Mouse (Mus musculus) NIH3T3 (cell line): ENCODE data around the gene Cdiptos.

Experiments used
- DNase-seq: peaks from one replicate; pipeline ENCODE4 v3.0.0-alpha.2; 2012; ENCODE audit warnings: low read depth

Gene Cdiptos

GRCm38 (mm10) chr7:127014320-127014719, 38.4 kb upstream of the Cdiptos start, which contains the start of gene Mvp:
Gene Mvp, minus strand, starts transcription at chr7:127014621.
- peak; percentile 86 for DNase-seq

- no peak for DNase-seq
Measured at GRCm38 (mm10) chr7:127013385-127013784, 37.5 kb upstream of the Cdiptos start.

- no peak for DNase-seq
Measured at GRCm38 (mm10) chr7:127012845-127013244, 36.9 kb upstream of the Cdiptos start.

- no peak for DNase-seq
Measured at GRCm38 (mm10) chr7:127012374-127012773, 36.5 kb upstream of the Cdiptos start.

- no peak for DNase-seq
Measured at GRCm38 (mm10) chr7:127011717-127012116, 35.8 kb upstream of the Cdiptos start.

- DNase-seq, result no peak
Measured at GRCm38 (mm10) chr7:127011051-127011450, 35.2 kb upstream of the Cdiptos start.

DNA sequence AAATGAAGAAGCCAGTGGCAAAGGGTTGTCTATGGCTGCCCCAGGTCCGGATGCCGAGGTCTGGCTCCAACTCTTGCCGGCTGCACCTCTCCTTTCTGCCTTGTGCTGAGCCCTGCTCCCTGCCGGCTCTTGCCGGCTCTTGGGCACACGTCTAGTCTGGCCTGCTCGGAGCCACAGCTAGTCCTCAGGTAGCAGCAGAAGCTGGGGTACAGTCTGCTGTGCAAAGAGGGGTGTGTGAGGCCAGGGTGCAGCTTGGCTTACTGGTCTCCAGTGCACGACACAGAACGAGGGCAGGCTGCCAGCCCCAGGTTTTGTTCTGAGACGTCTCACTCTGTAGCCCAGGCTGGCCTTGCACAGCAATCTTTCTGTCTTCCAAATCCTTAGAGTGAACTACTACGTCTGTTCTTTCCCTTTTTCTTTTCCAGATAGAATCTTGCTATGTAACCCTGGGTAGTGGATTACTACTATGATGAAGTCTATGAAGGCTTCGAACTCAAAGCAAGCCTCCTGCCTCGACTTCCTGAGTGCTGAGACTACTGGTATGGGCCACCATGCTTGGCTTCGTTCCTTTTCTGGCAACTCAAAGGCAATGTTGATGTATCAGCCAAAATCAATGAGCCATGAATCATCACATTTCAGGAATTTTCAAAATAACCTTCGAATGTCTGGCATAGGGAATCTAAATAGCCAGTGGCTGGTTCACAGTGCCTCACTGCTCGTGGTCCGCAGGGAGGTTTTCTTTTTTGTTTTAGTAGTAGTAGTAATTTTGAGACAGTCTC, 33.6 kb upstream of the Cdiptos start:
- DNase-seq, result peak; percentile 30

DNA sequence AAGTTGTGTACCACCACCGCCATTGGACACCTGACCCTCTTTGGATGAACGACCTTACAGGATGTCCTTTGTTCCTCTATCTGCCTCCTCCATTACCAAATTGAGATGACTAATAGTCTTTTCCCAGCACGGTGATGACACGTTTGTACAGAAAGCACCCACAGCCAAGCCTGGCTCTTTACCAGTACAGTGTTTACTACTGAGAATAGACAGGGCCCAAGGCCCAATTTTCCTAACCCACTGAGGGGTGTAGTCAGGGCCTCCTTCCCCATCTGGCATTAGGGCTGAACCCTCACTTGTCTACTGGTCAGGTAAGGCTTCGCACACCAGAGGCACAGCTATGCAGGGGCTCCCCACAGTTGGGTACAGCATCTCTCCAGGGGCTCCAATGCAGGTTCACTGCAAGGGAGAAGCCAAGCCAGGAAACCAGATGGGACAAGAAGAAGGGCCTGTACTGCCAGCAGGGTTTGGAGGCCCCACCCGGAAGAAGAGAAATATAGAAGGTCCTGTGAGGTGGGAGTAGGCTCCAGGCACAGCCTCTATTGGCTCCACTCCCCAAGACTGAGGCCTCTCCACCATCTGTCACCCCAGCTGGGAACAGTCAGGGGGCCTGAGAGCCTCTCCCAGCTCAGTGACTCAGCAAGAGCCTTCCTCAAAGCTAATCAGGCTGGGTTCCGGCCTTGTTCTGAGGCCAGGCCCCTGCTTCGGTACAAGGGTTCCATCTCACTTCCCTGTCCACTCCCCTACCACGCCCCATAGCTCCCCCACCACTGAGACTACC, 32.5 kb upstream of the Cdiptos start:
- DNase-seq, result peak; percentile 84

GRCm38 (mm10) chr7:127007313-127008024, 31.6 kb upstream of the Cdiptos start:
- no peak for DNase-seq

DNA sequence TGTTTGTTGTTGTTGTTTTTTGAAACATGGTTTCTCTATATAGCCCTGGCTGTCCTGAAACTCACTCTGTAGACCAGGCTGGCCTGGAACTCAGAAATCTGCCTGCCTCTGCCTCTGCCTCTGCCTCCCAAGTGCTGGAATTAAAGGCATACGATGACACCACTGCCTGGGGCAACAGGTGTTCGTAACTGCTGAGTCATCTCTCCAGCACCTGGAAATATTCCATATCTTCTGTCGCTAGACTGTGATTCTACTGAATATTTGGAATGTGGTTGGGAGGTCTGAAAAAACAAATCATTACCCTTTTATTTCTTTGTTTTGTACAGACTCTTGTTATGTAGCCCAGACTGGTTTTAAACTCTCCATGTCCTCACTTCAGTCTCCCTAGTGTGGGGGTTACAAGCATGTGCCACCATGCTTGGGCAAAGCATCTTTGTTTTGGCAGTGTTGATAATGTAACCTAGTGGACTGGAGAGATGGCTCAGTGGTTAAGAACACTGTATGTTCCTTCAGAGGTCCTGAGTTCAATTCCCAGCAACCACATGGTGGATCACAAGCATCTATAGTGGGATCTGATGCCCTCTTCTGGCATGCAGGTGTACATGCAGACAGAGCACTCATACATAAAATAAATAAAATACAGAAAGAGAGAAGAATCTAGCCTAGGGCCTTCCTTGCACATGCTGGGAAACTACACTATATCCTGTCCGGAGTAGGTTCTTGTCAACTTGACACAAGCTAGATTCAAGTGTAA, 28.4 kb upstream of the Cdiptos start:
- no peak for DNase-seq

DNA sequence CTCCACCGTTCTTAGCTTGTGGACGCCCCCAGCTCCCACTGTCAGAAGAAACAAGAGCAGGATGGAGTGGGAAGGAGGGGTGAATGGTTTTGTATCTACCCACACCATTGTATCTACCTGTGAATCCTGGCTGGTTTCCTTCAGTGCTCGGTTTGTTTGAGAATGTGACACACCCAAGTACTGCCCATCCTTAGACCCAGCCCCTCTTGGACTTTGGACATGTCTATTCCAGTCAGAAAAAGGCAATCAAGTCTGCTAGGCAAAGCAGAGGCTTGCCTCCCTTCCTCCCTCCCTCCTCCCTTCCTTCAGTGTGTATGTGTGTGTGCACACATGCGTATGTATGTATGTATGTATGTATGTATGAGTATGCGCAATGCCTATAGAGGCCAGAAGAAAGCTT, 27.7 kb upstream of the Cdiptos start:
- DNase-seq, result no peak

- DNase-seq, result no peak
Measured at GRCm38 (mm10) chr7:126999568-126999967, 23.7 kb upstream of the Cdiptos start.

DNA sequence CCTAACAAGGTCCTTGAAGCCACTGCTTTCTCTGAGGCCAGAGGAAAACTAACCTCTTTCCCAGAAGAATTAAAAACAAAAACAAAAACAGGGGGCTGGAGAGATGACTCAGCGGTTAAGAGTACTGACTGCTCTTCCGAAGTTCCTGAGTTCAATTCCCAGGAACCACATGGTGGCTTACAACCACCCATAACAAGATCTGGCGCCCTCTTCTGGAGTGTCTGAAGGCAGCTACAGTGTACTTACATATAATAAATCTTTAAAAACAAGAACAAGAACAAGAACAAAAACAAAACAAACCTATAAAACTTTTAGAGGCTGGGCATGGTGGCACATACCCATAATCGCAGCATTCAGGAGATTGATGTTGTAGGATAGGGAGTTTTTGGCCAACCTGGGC, 20.6 kb upstream of the Cdiptos start:
- DNase-seq, result peak; percentile 32

GRCm38 (mm10) chr7:126988816-126989215, 12.9 kb upstream of the Cdiptos start:
- no peak for DNase-seq

GRCm38 (mm10) chr7:126986319-126986718, 10.4 kb upstream of the Cdiptos start:
- DNase-seq, result peak; percentile 46

GRCm38 (mm10) chr7:126984667-126985444, 9.0 kb upstream of the Cdiptos start:
- no peak for DNase-seq

DNA sequence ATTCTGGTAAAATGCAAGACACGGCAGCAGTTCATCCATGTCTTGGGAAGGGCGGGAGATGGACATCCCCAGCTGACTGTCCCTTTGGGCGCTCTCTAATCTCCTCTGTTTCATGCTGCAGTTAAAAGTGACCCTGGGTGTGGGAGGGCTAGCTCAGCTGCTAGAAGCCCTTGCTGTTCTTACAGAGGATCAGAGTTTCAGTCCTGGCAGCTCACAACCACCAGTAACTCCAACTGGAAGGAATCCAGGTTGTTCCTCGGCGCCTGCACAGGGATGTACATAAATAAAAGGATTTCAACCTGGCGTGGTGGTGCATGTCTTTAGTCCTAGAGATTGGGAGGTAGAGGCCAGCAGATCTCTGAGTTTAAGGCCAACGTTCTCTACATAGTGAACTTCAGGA, 7.2 kb upstream of the Cdiptos start:
- DNase-seq, result no peak

GRCm38 (mm10) chr7:126982054-126982453, 6.2 kb upstream of the Cdiptos start:
- DNase-seq, result no peak

- DNase-seq, result no peak
Measured at GRCm38 (mm10) chr7:126981601-126982000, 5.7 kb upstream of the Cdiptos start.

DNA sequence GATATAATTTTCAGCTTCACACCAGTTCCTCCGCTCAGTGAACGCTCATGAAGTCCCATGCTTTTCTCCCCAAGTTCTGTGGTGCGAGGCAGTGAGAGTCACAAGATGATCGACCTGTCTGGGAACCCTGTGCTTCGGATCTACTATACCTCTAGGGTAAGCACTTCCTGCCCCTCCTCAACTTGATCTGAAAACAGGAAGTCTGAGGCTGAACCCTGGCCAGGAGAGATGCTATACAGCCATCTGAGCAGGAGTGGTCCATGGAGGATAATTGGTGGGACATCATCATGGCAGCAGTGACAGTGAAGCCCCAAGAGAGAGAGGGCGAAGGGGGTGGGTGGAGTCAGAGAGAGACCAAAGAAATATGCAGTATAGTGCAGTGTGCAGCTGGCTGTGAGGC, 2.9 kb upstream of the Cdiptos start:
- no peak for DNase-seq

DNA sequence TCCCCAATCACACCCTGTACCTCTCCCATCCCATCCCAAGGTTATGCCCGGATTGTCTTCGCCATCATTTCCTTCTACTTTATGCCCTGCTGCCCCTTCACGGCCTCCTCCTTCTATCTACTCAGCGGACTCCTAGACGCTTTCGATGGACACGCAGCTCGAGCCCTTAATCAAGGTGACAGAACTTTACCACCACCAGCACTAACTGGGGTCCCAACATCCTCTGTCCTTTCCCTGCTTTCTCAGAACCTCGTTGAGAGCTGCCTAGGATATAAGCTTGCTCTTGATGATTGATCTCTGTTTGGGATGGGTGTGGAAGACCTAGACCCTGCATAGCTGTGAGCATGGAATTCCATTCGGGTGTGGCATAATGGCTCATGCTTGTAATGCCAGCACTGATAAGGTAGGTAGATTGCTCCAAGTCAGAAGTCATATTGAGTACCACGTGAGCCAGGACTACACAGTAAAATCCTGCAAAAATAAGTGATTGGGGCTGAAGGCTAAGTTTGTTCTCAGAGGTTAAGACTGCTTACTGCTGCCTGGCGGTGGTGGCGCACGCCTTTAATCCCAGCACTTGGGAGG, 1.1 kb upstream of the Cdiptos start:
- no peak for DNase-seq

DNA sequence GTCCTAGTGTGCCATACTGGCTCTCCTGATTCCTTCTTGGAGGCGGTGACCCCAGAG, 177 bp downstream of the Cdiptos start, which contains the start of gene Cdipt:
Gene Cdipt (plus strand): TSS at position 22 of the 57 bp plus-strand sequence.
- no peak for DNase-seq
